ENCODE assay signal across 22 mouse cellular contexts in genomic region chr8:115885121-115885743, GRCm38 (mm10).
A peak's percentile ranks its signal among the peaks of the same experiment; 100 is the strongest.
DNase-seq lines count a peak whose midpoint lies in the region; ATAC-seq and TF ChIP-seq lines count a peak whose summit lies in the region.
"Had no signal": no experiment of that assay in that cellular context is flagged by ENCODE, and none has a peak within 500 bp of the region (broad histone marks: within the 10 kb centered on the region; RNA-seq: fewer than 3 reads in every experiment).

No protein-coding gene starts in this region.

- no peak for TF ChIP-seq POLR2A in lung, adult 2 months (IDR thresholded peaks at IDR 0.05; ENCODE audit: borderline replicate concordance, extremely low read depth, low read depth, low read length)

- DNase-seq in embryo, embryonic 10 days (ENCODE audit: low spot score) = peak; percentile 13
- no peak for DNase-seq in embryo, embryonic 11 days
- DNase-seq in lung, postnatal 0 days (ENCODE audit: low spot score) = peak; percentile 77
- DNase-seq in lung, adult 2 months = no peak
- no peak for DNase-seq in forebrain, embryonic 10.5 days (ENCODE audit: extremely low spot score, low spot score)
- DNase-seq: adrenal gland, postnatal 10 days; cerebellum, adult 11 months; cerebellum, postnatal 14 days; gastrocnemius, postnatal 25 days; heart, postnatal 10 days; kidney, postnatal 4 days; layer of hippocampus, postnatal 36 days; thymus, postnatal 4 days had no signal

- no peak overlapping the region for H3K9ac ChIP-seq in lung, postnatal 0 days (replicated peaks; ENCODE audit: low read depth)
- H3K9ac ChIP-seq in intestine, postnatal 0 days (ENCODE audit: low read depth, low read length) = no peak overlapping the region
- no peak overlapping the region for H3K9ac ChIP-seq in stomach, embryonic 16.5 days (ENCODE audit: low read length)
- H3K9ac ChIP-seq in heart, embryonic 12.5 days = no peak overlapping the region
- H3K9ac ChIP-seq: liver, embryonic 15.5 days had no signal

- H3K4me2 ChIP-seq in lung, postnatal 0 days (replicated peaks; ENCODE audit: low read depth, low read length) = no peak overlapping the region
- no peak overlapping the region for H3K4me2 ChIP-seq in intestine, postnatal 0 days (replicated peaks; ENCODE audit: low read depth)
- H3K4me2 ChIP-seq in stomach, embryonic 16.5 days (ENCODE audit: low read depth, low read length) = no peak overlapping the region
- no peak overlapping the region for H3K4me2 ChIP-seq in heart, embryonic 12.5 days
- H3K4me2 ChIP-seq: liver, embryonic 15.5 days had no signal

- H3K9me3 ChIP-seq in lung, postnatal 0 days (ENCODE audit: low read length) = no peaks in the 10 kb centered on the region
- H3K9me3 ChIP-seq in intestine, postnatal 0 days (ENCODE audit: control insufficient read depth) = no peaks in the 10 kb centered on the region
- H3K9me3 ChIP-seq in stomach, embryonic 16.5 days (replicated peaks; ENCODE audit: control insufficient read depth, low read length) = no peaks in the 10 kb centered on the region
- no peaks in the 10 kb centered on the region for H3K9me3 ChIP-seq in forebrain, embryonic 10.5 days
- H3K9me3 ChIP-seq in heart, embryonic 12.5 days (replicated peaks) = no peaks in the 10 kb centered on the region
- H3K9me3 ChIP-seq: heart, embryonic 10.5 days; liver, embryonic 15.5 days had no signal

- TF ChIP-seq EP300 in lung, postnatal 0 days (IDR thresholded peaks at IDR 0.05) = no peak

- H3K4me1 ChIP-seq in lung, postnatal 0 days (ENCODE audit: insufficient read depth, low read depth, low read length) = no peaks in the 10 kb centered on the region; the same call in 1 of the 2 replicates
- H3K4me1 ChIP-seq in lung, adult 2 months (ENCODE audit: control insufficient read depth, insufficient read depth, low read length) = no peaks in the 10 kb centered on the region
- H3K4me1 ChIP-seq in intestine, postnatal 0 days (replicated peaks; ENCODE audit: control insufficient read depth, insufficient read depth, low read length) = 0 out of 2 replicates have a peak, but pooled peaks cover 7% of the 10 kb centered on the region
- no peaks in the 10 kb centered on the region for H3K4me1 ChIP-seq in stomach, embryonic 16.5 days (ENCODE audit: control insufficient read depth, insufficient read depth, low read length)
- no peaks in the 10 kb centered on the region for H3K4me1 ChIP-seq in forebrain, embryonic 10.5 days
- H3K4me1 ChIP-seq in heart, embryonic 12.5 days (replicated peaks) = no peaks in the 10 kb centered on the region
- H3K4me1 ChIP-seq: heart, embryonic 10.5 days; liver, embryonic 15.5 days had no signal

- no peaks in the 10 kb centered on the region for H3K27me3 ChIP-seq in lung, postnatal 0 days (replicated peaks; ENCODE audit: insufficient read depth, low read length)
- H3K27me3 ChIP-seq in intestine, postnatal 0 days (replicated peaks; ENCODE audit: control insufficient read depth, insufficient read depth, low read length) = no peaks in the 10 kb centered on the region
- H3K27me3 ChIP-seq in stomach, embryonic 16.5 days (ENCODE audit: control insufficient read depth, insufficient read depth, low read length) = no peaks in the 10 kb centered on the region
- H3K27me3 ChIP-seq in forebrain, embryonic 10.5 days (ENCODE audit: poor library complexity, severe bottlenecking) = no peaks in the 10 kb centered on the region
- no peaks in the 10 kb centered on the region for H3K27me3 ChIP-seq in heart, embryonic 12.5 days (replicated peaks)
- H3K27me3 ChIP-seq: liver, embryonic 15.5 days; Patski had no signal

- TF ChIP-seq CTCF in lung, postnatal 0 days (IDR thresholded peaks at IDR 0.05) = no peak
- TF ChIP-seq CTCF in lung, adult 2 months (IDR thresholded peaks at IDR 0.05; ENCODE audit: insufficient read depth, low read length) = no peak
- no peak for TF ChIP-seq CTCF in intestine, postnatal 0 days (IDR thresholded peaks at IDR 0.05; ENCODE audit: low read depth)

- no peak overlapping the region for H3K27ac ChIP-seq in lung, postnatal 0 days (ENCODE audit: low read length)
- H3K27ac ChIP-seq in intestine, postnatal 0 days (ENCODE audit: low read depth, low read length) = no peak overlapping the region
- H3K27ac ChIP-seq in stomach, embryonic 16.5 days (ENCODE audit: low read length) = no peak overlapping the region
- H3K27ac ChIP-seq in forebrain, embryonic 10.5 days = no peak overlapping the region
- no peak overlapping the region for H3K27ac ChIP-seq in heart, embryonic 12.5 days (ENCODE audit: poor library complexity, severe bottlenecking)
- H3K27ac ChIP-seq: heart, embryonic 10.5 days; liver, embryonic 15.5 days had no signal

- H3K4me3 ChIP-seq in lung, postnatal 0 days (ENCODE audit: low read depth, low read length) = no peak overlapping the region
- H3K4me3 ChIP-seq in lung, adult 2 months (replicated peaks; ENCODE audit: extremely low read depth, low read depth, low read length) = no peak overlapping the region
- no peak overlapping the region for H3K4me3 ChIP-seq in intestine, postnatal 0 days (ENCODE audit: low read depth, low read length)
- no peak overlapping the region for H3K4me3 ChIP-seq in stomach, embryonic 16.5 days (replicated peaks; ENCODE audit: low read length)
- no peak overlapping the region for H3K4me3 ChIP-seq in forebrain, embryonic 10.5 days
- H3K4me3 ChIP-seq in heart, embryonic 12.5 days = no peak overlapping the region
- H3K4me3 ChIP-seq: erythroblast, embryonic 14.5 days; heart, embryonic 10.5 days; liver, embryonic 15.5 days had no signal

- ATAC-seq in lung, postnatal 0 days = peak; percentile 86
- ATAC-seq in intestine, postnatal 0 days = peak; percentile 70
- peak; percentile 17; the same call in 1 of the 2 replicates for ATAC-seq in stomach, embryonic 16.5 days (ENCODE audit: insufficient read depth, low FRiP score)
- no peak for ATAC-seq in heart, embryonic 12.5 days (ENCODE audit: insufficient number of reproducible peaks, low FRiP score)
- ATAC-seq: CD4-positive, CD25-positive, alpha-beta regulatory T cell, adult 4 months; forebrain, embryonic 16.5 days; Patski had no signal

- WGBS in lung, postnatal 0 days = 50% methylated on average over 2 of the region's 2 CpGs
- 52% methylated on average over 2 of the region's 2 CpGs for WGBS in lung, adult 2 months
- 25% methylated on average over 2 of the region's 2 CpGs for whole genome bisulfite sequencing in intestine, postnatal 0 days
- 51% methylated on average over 2 of the region's 2 CpGs for WGBS in stomach, embryonic 16.5 days
- WGBS in forebrain, embryonic 10.5 days = 57% methylated on average over 2 of the region's 2 CpGs
- 58% methylated on average over 2 of the region's 2 CpGs for WGBS in heart, embryonic 12.5 days

- no peaks in the 10 kb centered on the region for H3K36me3 ChIP-seq in lung, postnatal 0 days (ENCODE audit: insufficient read depth, low read length)
- no peaks in the 10 kb centered on the region for H3K36me3 ChIP-seq in intestine, postnatal 0 days (ENCODE audit: control insufficient read depth, insufficient read depth)
- no peaks in the 10 kb centered on the region for H3K36me3 ChIP-seq in stomach, embryonic 16.5 days (ENCODE audit: control insufficient read depth, insufficient read depth, low read length)
- no peaks in the 10 kb centered on the region for H3K36me3 ChIP-seq in forebrain, embryonic 10.5 days (replicated peaks)
- no peaks in the 10 kb centered on the region for H3K36me3 ChIP-seq in heart, embryonic 12.5 days
- H3K36me3 ChIP-seq: heart, embryonic 10.5 days; liver, embryonic 15.5 days had no signal

Comparison
In these comparisons a context has a peak if more than half of its experiments do, and no peak if none do; other contexts are left out.
1. DNase-seq: peak in embryo, embryonic 10 days (single experiment) and lung, postnatal 0 days (single experiment); none in embryo, embryonic 11 days (single experiment), lung, adult 2 months (single experiment) and forebrain, embryonic 10.5 days (single experiment).